ENCODE assay signal across 8 mouse cellular contexts in the genomic region with DNA sequence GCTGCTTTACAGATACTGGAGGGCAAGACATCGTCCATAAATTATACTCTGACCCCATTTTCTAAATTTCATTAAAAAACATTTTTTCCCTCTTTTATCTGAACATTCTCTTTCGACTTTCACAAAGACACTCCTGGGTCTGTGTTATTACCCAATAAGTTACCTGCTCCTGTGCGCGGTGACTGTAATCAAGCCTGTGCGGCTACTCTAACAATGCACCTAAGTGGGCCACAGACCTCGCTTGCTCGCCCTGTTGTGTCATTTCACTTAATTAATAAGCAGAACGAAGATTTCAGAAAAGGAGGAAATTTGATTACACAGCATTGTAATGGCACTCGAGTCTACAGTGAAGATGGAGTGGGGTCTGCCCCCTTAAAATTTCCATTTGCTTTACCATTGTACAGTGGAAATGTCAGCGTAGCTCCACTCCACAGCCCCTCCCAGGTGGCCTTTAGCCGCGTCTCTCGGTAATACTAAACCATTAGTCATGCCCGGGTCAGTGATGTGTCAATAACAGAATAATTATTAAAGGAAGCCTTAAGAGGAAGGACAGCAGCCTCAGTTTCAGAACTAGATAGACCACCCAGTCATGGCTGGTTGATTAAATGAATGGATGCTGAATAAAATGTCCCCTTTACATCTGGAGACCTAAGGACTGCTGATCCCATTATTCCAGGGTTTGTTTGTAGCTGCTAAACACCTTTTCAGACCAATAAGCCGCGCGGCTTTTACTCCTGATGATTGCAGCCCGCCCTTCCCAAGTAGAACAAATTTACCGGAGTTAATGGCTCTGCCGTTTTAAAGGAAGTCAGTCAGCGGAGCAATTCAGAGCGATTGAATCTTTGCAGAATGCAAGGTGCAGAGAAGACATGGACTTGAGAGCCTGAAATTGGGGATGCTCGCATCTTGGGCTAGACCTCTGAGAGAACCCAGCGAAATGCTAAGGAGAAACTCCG.
DNase-seq lines count a peak whose midpoint lies in the region; ATAC-seq and TF ChIP-seq lines count a peak whose summit lies in the region.

No protein-coding gene starts in this region.

- H3K27ac ChIP-seq in lung, embryonic 14.5 days (ENCODE audit: low read depth) = no peak overlapping the region
- no peak overlapping the region for H3K27ac ChIP-seq in forebrain, embryonic 15.5 days (replicated peaks)
- H3K27ac ChIP-seq in midbrain, embryonic 10.5 days (replicated peaks) = peak overlapping the region; percentile 49; the same call in 1 of the 2 replicates
- no peak overlapping the region for H3K27ac ChIP-seq in stomach, postnatal 0 days (replicated peaks)
- H3K27ac ChIP-seq in gastrocnemius, adult 2 months = no peak overlapping the region

- intact Hi-C loops in gastrocnemius, adult 2 months (cut with DNase I) = no loop called here

- no peak for ATAC-seq in lung, embryonic 14.5 days (ENCODE audit: insufficient read depth)
- ATAC-seq in forebrain, embryonic 15.5 days (replicated peaks) = peak; percentile 41; the same call in 1 of the 2 replicates
- peak; percentile 63; the same call in 1 of the 2 replicates for ATAC-seq in stomach, postnatal 0 days (ENCODE audit: low FRiP score, low TSS enrichment)

- H3K9me3 ChIP-seq in lung, embryonic 14.5 days (ENCODE audit: low read depth, low read length) = no peaks in the 10 kb centered on the region
- no peaks in the 10 kb centered on the region for H3K9me3 ChIP-seq in forebrain, embryonic 15.5 days
- no peaks in the 10 kb centered on the region for H3K9me3 ChIP-seq in midbrain, embryonic 10.5 days (replicated peaks)
- no peaks in the 10 kb centered on the region for H3K9me3 ChIP-seq in stomach, postnatal 0 days (ENCODE audit: control insufficient read depth, low read length)

- 65% methylated on average over 25 of the region's 25 CpGs for WGBS in lung, embryonic 14.5 days
- 74% methylated on average over 25 of the region's 25 CpGs for WGBS in lung, adult 2 months
- 36% methylated on average over 25 of the region's 25 CpGs for WGBS in forebrain, embryonic 15.5 days
- WGBS in midbrain, embryonic 10.5 days = 52% methylated on average over 25 of the region's 25 CpGs
- 61% methylated on average over 25 of the region's 25 CpGs for WGBS in stomach, postnatal 0 days

- H3K27me3 ChIP-seq in lung, embryonic 14.5 days (ENCODE audit: insufficient read depth, low read length) = no peaks in the 10 kb centered on the region
- H3K27me3 ChIP-seq in forebrain, embryonic 15.5 days = no peaks in the 10 kb centered on the region
- H3K27me3 ChIP-seq in midbrain, embryonic 10.5 days (ENCODE audit: low read depth, poor library complexity, severe bottlenecking) = no peaks in the 10 kb centered on the region
- no peaks in the 10 kb centered on the region for H3K27me3 ChIP-seq in stomach, postnatal 0 days (ENCODE audit: control insufficient read depth, insufficient read depth, low read length)

- 0 out of 2 replicates have a peak overlapping the region, but pooled peaks have one; percentile 18 for H3K4me2 ChIP-seq in lung, embryonic 14.5 days
- peak overlapping the region; percentile 26 for H3K4me2 ChIP-seq in forebrain, embryonic 15.5 days (replicated peaks)
- no peak overlapping the region for H3K4me2 ChIP-seq in stomach, postnatal 0 days (replicated peaks; ENCODE audit: low read depth)

- H3K9ac ChIP-seq in lung, embryonic 14.5 days = no peak overlapping the region
- no peak overlapping the region for H3K9ac ChIP-seq in forebrain, embryonic 15.5 days (replicated peaks)
- no peak overlapping the region for H3K9ac ChIP-seq in stomach, postnatal 0 days (ENCODE audit: low read length)

- H3K4me1 ChIP-seq in lung, embryonic 14.5 days (ENCODE audit: insufficient read depth) = no peaks in the 10 kb centered on the region
- no peaks in the 10 kb centered on the region for H3K4me1 ChIP-seq in lung, adult 2 months (ENCODE audit: control insufficient read depth, insufficient read depth, low read length)
- H3K4me1 ChIP-seq in forebrain, embryonic 15.5 days = peaks cover 7% of the 10 kb centered on the region
- H3K4me1 ChIP-seq in midbrain, embryonic 10.5 days = peaks cover 24% of the 10 kb centered on the region
- H3K4me1 ChIP-seq in stomach, postnatal 0 days (replicated peaks; ENCODE audit: control insufficient read depth, insufficient read depth) = no peaks in the 10 kb centered on the region

- H3K4me3 ChIP-seq in lung, embryonic 14.5 days (ENCODE audit: low read depth, low read length) = no peak overlapping the region
- H3K4me3 ChIP-seq in lung, adult 2 months (replicated peaks; ENCODE audit: extremely low read depth, low read depth, low read length) = no peak overlapping the region
- no peak overlapping the region for H3K4me3 ChIP-seq in forebrain, embryonic 15.5 days
- no peak overlapping the region for H3K4me3 ChIP-seq in midbrain, embryonic 10.5 days
- no peak overlapping the region for H3K4me3 ChIP-seq in stomach, postnatal 0 days (ENCODE audit: low read depth, low read length)
- H3K4me3 ChIP-seq in gastrocnemius, adult 2 months = no peak overlapping the region

- no peak for TF ChIP-seq EP300 in stomach, postnatal 0 days (optimal IDR thresholded peaks at IDR 0.05)

- H3K36me3 ChIP-seq in lung, embryonic 14.5 days (ENCODE audit: insufficient read depth) = no peaks in the 10 kb centered on the region
- no peaks in the 10 kb centered on the region for H3K36me3 ChIP-seq in forebrain, embryonic 15.5 days
- H3K36me3 ChIP-seq in midbrain, embryonic 10.5 days = no peaks in the 10 kb centered on the region
- H3K36me3 ChIP-seq in stomach, postnatal 0 days (ENCODE audit: control insufficient read depth, insufficient read depth, low read length) = no peaks in the 10 kb centered on the region

- no peak for DNase-seq in lung, embryonic 14.5 days
- DNase-seq in lung, adult 2 months = no peak
- peak; percentile 12 for DNase-seq in midbrain, embryonic 10.5 days (ENCODE audit: low spot score)
- peak; percentile 37 for DNase-seq in stomach, postnatal 0 days (ENCODE audit: low spot score)
- DNase-seq in gastrocnemius, adult 2 months = no peak
- DNase-seq in ovary, adult 18-20 months (ENCODE audit: low spot score) = no peak
- no peak for DNase-seq in gastrocnemius, postnatal 4 days (ENCODE audit: low spot score in 2 of 2)

- TF ChIP-seq CTCF in lung, embryonic 14.5 days (IDR thresholded peaks at IDR 0.05; ENCODE audit: low read depth) = no peak
- TF ChIP-seq CTCF in lung, adult 2 months (IDR thresholded peaks at IDR 0.05; ENCODE audit: insufficient read depth, low read length) = no peak
- no peak for TF ChIP-seq CTCF in stomach, postnatal 0 days (IDR thresholded peaks at IDR 0.05; ENCODE audit: low read depth)
- no peak for TF ChIP-seq CTCF in gastrocnemius, adult 2 months (IDR thresholded peaks at IDR 0.05)

- no peak for TF ChIP-seq POLR2A in lung, adult 2 months (IDR thresholded peaks at IDR 0.05; ENCODE audit: borderline replicate concordance, extremely low read depth, low read depth, low read length)

Comparison
In these comparisons a context has a peak if more than half of its experiments do, and no peak if none do; other contexts are left out.
1. DNase-seq: peak in midbrain, embryonic 10.5 days (single experiment) and stomach, postnatal 0 days (single experiment); none in lung, embryonic 14.5 days (single experiment), lung, adult 2 months (single experiment), gastrocnemius, adult 2 months (single experiment), ovary, adult 18-20 months (single experiment) and gastrocnemius, postnatal 4 days (0 of 2).